Mouse (Mus musculus): ENCODE measurements around the gene Ulk3.

- TF ChIP-seq CTCF (IDR thresholded peaks at IDR 0.05; ENCODE audit: extremely low read depth, insufficient read length, insufficient replicate concordance, low read depth, low read length) (no peak), POLR2A (IDR thresholded peaks at IDR 0.05; ENCODE audit: low read depth, low read length) (peak; percentile 73; the same call in 1 of the 2 replicates)
Measured at GRCm38 (mm10) chr9:57552139-57552887, 36.9 kb upstream of the Ulk3 start, which contains the start of gene Mpi.

All from small intestine, adult 2 months (tissue).